Mouse (Mus musculus) embryonic facial prominence, embryonic 11.5 days (tissue): ENCODE results near the gene Ass1. TPM values are rescaled to one million over a fixed set of nuclear protein-coding genes. Genes with fewer than 3 reads are reported as not detected.

Experiments
- ATAC-seq: fragments of 200-750 bp; cut with Nextera tagmentation; replicated peaks from 2 replicates; pipeline ENCODE4 v1.8.0; 2017; ENCODE audit warnings: low read depth; ENCODE audit not compliant: insufficient number of reproducible peaks, low FRiP score, low TSS enrichment
- DNase-seq: peaks from one replicate; pipeline ENCODE4 v3.0.0-alpha.2; 2015; ENCODE audit warnings: low spot score
- H3K27ac ChIP-seq: fragments of 300-500 bp; sonication (generic); replicated peaks from 2 replicates; pipeline ENCODE4 v1.5.1; 2014; ENCODE audit warnings: mild to moderate bottlenecking, low read depth, low read length, control low read depth
- H3K27me3 ChIP-seq: fragments of 300-500 bp; sonication (generic); 2 replicates; pipeline ENCODE4 v1.6.1; 2014; ENCODE audit warnings: mild to moderate bottlenecking, low read length, moderate library complexity, mixed read lengths; ENCODE audit not compliant: control insufficient read depth, insufficient read depth
- H3K36me3 ChIP-seq: fragments of 300-500 bp; sonication (generic); replicated peaks from 2 replicates; pipeline ENCODE4 v1.6.1; 2014; ENCODE audit warnings: low read depth, mild to moderate bottlenecking, low read length, moderate library complexity, mixed read lengths; ENCODE audit not compliant: control insufficient read depth, insufficient read depth
- H3K4me1 ChIP-seq: fragments of 300-500 bp; sonication (generic); 2 replicates; pipeline ENCODE4 v1.6.1; 2014; ENCODE audit warnings: low read length, mixed read lengths; ENCODE audit not compliant: control insufficient read depth, insufficient read depth
- H3K4me2 ChIP-seq: fragments of 300-500 bp; sonication (generic); 2 replicates; pipeline ENCODE4 v1.6.1; 2014; ENCODE audit warnings: low read depth, mild to moderate bottlenecking, control low read depth, low read length, moderate library complexity
- H3K4me3 ChIP-seq: fragments of 300-500 bp; sonication (generic); 2 replicates; pipeline ENCODE4 v1.5.1; 2014; ENCODE audit warnings: low read depth, low read length, control low read depth
- H3K9ac ChIP-seq: fragments of 300-500 bp; sonication (generic); replicated peaks from 2 replicates; pipeline ENCODE4 v1.6.1; 2014; ENCODE audit warnings: mild to moderate bottlenecking, control low read depth, low read length
- H3K9me3 ChIP-seq: fragments of 300-500 bp; sonication (generic); replicated peaks from 2 replicates; pipeline ENCODE4 v1.6.1; 2016; ENCODE audit warnings: mild to moderate bottlenecking, low read length, inconsistent platforms, mixed read lengths; ENCODE audit not compliant: control insufficient read depth
- WGBS: fragments of 180-500 bp; shearing (Covaris S2); extraction: QIAGEN DNeasy Blood & Tissue Kit; methylation state at CpG from one replicate; pipeline ENCODE4 v1.1.7; 2014; 5-methylcytosine and 5-hydroxymethylcytosine counted together
- polyA plus RNA-seq: library from polyadenylated mRNA; unstranded; fragments of >200 nt; fragmentation: Nextera tagmentation; extraction: Ambion mirVana; gene quantifications from 2 replicates; pipeline ENCODE4 v1.2.1, GENCODE M21; 2014

Gene Ass1
- polyA plus RNA-seq, 1 experiment from 2014 or later, result 11.2 TPM

DNA sequence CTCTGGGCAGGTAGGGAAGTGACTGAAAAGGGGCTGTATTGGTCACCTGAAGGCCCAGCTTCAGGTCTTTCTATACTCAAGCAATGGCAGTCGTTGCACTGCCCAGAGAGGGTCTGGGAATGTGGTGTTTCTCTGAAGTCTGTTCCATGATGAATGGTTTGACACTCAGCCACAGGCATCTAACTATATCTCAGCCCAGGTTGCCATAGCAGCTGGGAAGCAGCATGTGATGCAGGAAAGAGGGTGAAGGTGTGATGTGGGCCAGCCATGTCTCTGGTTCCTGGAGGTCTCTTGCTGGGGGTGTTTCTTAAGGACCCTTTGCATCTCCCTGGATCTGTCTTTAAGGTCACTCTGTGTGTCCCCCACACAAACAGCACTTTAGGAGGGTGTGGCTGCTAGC, 26.1 kb downstream of the Ass1 start:
- ATAC-seq (no peak), DNase-seq (no peak)
- Histone ChIP-seq H3K4me2 (no peak overlapping the region), H3K9me3 (no peaks in the 10 kb centered on the region), H3K4me1 (peaks cover 4% of the 10 kb centered on the region), H3K27ac (no peak overlapping the region), H3K4me3 (no peak overlapping the region), H3K9ac (no peak overlapping the region), H3K27me3 (peaks cover 3% of the 10 kb centered on the region), H3K36me3 (no peaks in the 10 kb centered on the region)
- 63% methylated on average over 1 of the region's 1 CpGs for WGBS

DNA sequence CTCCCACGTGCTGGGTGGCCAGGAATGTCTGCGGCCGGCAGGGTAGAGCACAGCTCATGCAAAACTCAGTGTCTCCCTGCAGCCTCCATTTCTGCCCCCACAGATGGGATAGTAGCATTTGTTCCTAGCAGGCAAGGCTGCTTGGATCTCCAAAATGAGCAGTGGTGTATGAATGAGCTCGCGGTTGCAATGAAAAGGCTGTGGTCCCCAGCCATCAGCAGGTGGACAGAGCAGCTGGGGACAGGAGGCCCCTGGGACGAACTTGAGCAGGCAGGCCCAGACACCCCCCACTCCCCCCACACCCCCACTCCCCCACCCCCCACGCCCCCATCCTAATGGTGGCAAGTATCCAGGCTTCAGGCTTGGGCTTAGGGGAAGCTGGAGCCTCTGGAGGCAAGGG, 27.1 kb downstream of the Ass1 start:
- Histone ChIP-seq H3K4me1 (peaks cover 4% of the 10 kb centered on the region), H3K27me3 (peaks cover 3% of the 10 kb centered on the region), H3K36me3 (no peaks in the 10 kb centered on the region), H3K4me3 (no peak overlapping the region), H3K4me2 (no peak overlapping the region), H3K27ac (no peak overlapping the region), H3K9me3 (no peaks in the 10 kb centered on the region), H3K9ac (no peak overlapping the region)
- 63% methylated on average over 7 of the region's 7 CpGs for WGBS
- DNase-seq (no peak), ATAC-seq (no peak)

- DNase-seq (no peak), ATAC-seq (no peak)
- Histone ChIP-seq H3K27ac (peak overlapping the region; percentile 49; the same call in 1 of the 2 replicates), H3K4me3 (no peak overlapping the region), H3K9me3 (no peaks in the 10 kb centered on the region), H3K36me3 (no peaks in the 10 kb centered on the region), H3K9ac (no peak overlapping the region), H3K4me1 (peaks cover 4% of the 10 kb centered on the region), H3K27me3 (peaks cover 3% of the 10 kb centered on the region), H3K4me2 (no peak overlapping the region)
- WGBS, result 65% methylated on average over 19 of the region's 19 CpGs
These were observed 27.6 kb downstream of the Ass1 start for GRCm38 (mm10) chr2:31497635-31498034.

GRCm38 (mm10) chr2:31499327-31500291, 29.6 kb downstream of the Ass1 start:
- ATAC-seq, result no peak
- H3K27me3 ChIP-seq, result peaks cover 3% of the 10 kb centered on the region
- no peaks in the 10 kb centered on the region for H3K9me3 ChIP-seq
- WGBS, result 45% methylated on average over 21 of the region's 21 CpGs
- H3K36me3 ChIP-seq, result no peaks in the 10 kb centered on the region
- peaks cover 2% of the 10 kb centered on the region for H3K4me1 ChIP-seq
- H3K4me3 ChIP-seq, result no peak overlapping the region
- no peak overlapping the region for H3K27ac ChIP-seq
- no peak overlapping the region for H3K9ac ChIP-seq
- H3K4me2 ChIP-seq, result no peak overlapping the region; the same call in 1 of the 2 replicates
- peak; percentile 49 for DNase-seq

DNA sequence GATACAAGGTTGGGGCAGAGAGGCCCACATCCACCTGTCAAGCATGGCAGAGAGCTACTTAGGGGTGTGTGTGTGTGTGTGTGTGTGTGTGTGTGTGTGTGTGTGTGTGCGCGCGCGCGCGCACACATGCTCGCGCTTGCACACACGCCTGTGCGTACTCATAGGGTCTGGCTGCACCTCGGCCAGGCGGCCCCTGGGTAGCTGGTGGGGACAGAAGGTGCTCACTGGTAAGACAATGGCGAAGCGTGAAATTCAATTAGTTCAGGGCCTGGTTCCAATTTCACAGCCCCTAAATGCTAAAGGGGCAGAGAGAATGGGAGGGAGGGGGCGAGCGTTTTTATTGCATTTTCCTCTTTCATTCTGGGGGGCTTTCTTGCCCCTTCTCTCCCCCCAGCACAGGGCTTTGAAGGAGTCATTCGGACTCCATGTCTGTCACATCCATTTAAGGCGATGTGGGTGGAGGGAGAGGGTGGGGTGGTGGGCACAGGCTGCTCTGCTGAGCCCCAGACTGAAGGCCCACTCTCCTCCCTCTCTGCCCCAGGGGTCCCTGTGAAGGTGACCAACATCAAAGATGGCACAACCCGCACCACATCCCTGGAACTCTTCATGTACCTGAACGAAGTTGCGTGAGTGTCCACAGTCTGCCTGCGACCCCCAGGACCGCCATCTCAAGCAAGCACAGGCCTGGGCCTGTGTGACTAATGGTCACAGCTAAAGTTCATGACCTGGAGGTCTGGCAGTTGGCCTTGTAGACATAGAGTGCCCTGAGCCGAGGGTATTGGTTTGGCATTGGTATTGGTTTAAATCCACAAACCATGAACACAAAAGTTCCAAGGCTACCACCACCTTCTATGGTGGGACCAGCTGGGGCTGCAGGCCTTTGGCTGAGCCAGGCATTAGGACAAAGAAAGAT, 30.5 kb downstream of the Ass1 start:
- DNase-seq (peak; percentile 68), ATAC-seq (0 out of 2 replicates have a peak, but pooled peaks have one; percentile 45)
- Histone ChIP-seq H3K4me2 (no peak overlapping the region; the same call in 1 of the 2 replicates), H3K36me3 (no peaks in the 10 kb centered on the region), H3K9ac (no peak overlapping the region), H3K9me3 (no peaks in the 10 kb centered on the region), H3K4me3 (no peak overlapping the region), H3K4me1 (peaks cover 2% of the 10 kb centered on the region), H3K27ac (no peak overlapping the region), H3K27me3 (peaks cover 3% of the 10 kb centered on the region)
- 54% methylated on average over 24 of the region's 24 CpGs for WGBS

DNA sequence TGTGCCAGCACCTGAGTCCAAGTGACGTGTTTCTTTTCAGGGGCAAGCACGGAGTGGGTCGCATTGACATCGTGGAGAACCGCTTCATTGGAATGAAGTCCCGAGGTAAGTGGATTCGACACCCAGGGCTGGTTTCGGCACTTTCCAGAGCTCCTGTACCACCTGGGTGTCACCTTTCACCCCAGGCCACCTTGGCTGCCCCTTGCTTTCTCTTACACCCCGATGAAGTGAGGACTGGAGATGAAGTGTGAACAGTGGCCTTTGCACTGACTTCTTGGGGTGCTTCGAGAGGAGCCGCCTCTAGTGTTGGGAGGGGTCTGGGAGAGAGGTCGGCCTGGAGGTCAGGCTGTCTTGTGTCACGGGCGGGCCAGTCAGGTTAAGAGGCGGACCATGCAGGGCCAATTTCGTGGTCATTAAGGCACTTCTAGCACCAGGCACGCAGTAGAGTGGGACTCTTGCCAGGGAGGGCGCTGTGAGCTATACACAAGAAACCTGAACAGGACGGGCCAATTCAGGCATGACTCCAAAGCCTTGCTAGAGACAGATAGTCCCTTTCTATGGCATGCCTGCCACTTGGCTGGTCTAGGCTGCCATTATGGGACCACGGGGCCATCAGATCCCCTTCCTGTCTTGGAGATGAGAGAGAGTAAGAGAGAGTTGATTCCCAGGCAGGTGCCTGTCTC, 31.6 kb downstream of the Ass1 start:
- WGBS, result 43% methylated on average over 20 of the region's 20 CpGs

DNA sequence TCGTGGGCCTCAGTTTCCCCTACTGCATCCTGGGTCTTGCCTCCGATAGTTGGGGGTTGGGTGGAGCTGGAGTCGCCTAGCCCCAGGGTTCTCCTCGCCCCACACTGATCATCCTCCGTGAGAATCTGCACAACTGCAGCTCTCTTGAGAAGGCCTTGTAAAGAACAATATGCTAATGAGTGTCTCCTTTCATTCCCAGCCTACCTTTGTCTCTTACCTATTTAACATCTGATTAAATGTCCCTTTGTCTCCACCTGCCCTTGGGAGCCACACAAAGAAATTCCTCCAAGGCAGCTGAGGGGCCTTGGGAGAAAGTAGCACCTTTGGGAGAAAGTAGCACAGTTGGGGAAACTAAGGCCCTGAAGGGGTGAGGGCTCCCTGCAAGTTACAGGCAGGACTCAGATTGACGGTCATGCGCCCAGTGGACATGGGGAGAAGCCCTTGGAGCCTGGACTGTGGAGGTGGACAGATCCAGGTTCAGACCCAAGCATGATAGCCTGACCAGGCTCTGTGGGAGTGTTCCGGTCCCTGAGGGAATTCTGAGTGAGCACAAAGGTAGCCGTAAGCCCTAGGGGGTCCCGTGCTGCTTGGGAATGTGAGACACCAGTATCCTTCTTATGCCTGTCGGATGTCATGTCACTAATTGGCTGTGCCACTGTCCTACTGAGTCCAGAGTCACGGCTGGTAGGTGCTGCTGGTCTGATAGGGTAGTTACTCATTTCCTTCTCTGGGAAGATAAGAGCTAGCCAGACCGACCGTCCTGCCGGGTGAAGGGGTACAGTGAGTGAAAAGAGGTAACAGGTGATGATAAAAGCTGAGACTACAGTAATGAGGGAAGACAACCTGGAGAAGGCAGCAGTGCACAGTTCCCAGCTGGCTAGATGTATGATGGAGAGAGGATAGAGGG, 32.9 kb downstream of the Ass1 start:
- H3K9ac ChIP-seq, result no peak overlapping the region
- no peak overlapping the region for H3K4me3 ChIP-seq
- H3K36me3 ChIP-seq, result no peaks in the 10 kb centered on the region
- no peak for DNase-seq
- peaks cover 3% of the 10 kb centered on the region for H3K27me3 ChIP-seq
- no peak overlapping the region for H3K4me2 ChIP-seq
- ATAC-seq, result no peak
- H3K9me3 ChIP-seq, result no peaks in the 10 kb centered on the region
- WGBS, result 45% methylated on average over 15 of the region's 15 CpGs
- no peaks in the 10 kb centered on the region; the same call in 1 of the 2 replicates for H3K4me1 ChIP-seq
- no peak overlapping the region for H3K27ac ChIP-seq

More for the DNA sequence above, 31.6 kb downstream of the Ass1 start:
- DNase-seq, result no peak
- Histone ChIP-seq H3K36me3 (no peaks in the 10 kb centered on the region), H3K4me3 (no peak overlapping the region), H3K27ac (no peak overlapping the region), H3K4me1 (peaks cover 2% of the 10 kb centered on the region), H3K9me3 (no peaks in the 10 kb centered on the region), H3K9ac (no peak overlapping the region), H3K4me2 (no peak overlapping the region), H3K27me3 (peaks cover 3% of the 10 kb centered on the region)
- no peak for ATAC-seq
